Mouse (Mus musculus) heart, adult 2 months (tissue): ENCODE results near the gene Rims3. TPM values are rescaled to one million over a fixed set of nuclear protein-coding genes. Genes with fewer than 3 reads are reported as not detected.

Experiments
- DNase-seq, 2 experiments: peaks; one replicate each; pipeline ENCODE4 v3.0.0; 2021
- H3K27ac ChIP-seq: fragments of 200-600 bp; 2 replicates; pipeline ENCODE4 v1.8.1; 2022
- H3K27me3 ChIP-seq: fragments of 200-500 bp; 2 replicates; pipeline ENCODE4 v1.6.1; 2012; ENCODE audit warnings: mild to moderate bottlenecking, low read length, inconsistent platforms, mixed read lengths; ENCODE audit not compliant: control insufficient read depth, insufficient read depth
- H3K36me3 ChIP-seq: fragments of 200-500 bp; 2 replicates; pipeline ENCODE4 v1.6.1; 2012; ENCODE audit warnings: low read length, inconsistent platforms; ENCODE audit not compliant: control insufficient read depth, insufficient read depth
- H3K4me1 ChIP-seq: fragments of 200-500 bp; 2 replicates; pipeline ENCODE4 v1.6.1; 2011; ENCODE audit warnings: low read length; ENCODE audit not compliant: control insufficient read depth, insufficient read depth
- H3K4me3 ChIP-seq: fragments of 200-600 bp; 2 replicates; pipeline ENCODE4 v1.8.1; 2022
- H3K79me2 ChIP-seq: fragments of 200-500 bp; replicated peaks from 2 replicates; pipeline ENCODE4 v1.6.1; 2012; ENCODE audit warnings: mild to moderate bottlenecking, inconsistent platforms, low read length, moderate library complexity, mixed read lengths; ENCODE audit not compliant: control insufficient read depth, insufficient read depth
- H3K9ac ChIP-seq: fragments of 200-500 bp; 2 replicates; pipeline ENCODE4 v1.6.1; 2012; ENCODE audit warnings: low read depth, mild to moderate bottlenecking, control low read depth, inconsistent platforms, low read length, mixed read lengths
- CTCF ChIP-seq: fragments of 200-600 bp; IDR thresholded peaks from 2 replicates; pipeline ENCODE4 v1.8.1; 2022; ENCODE audit warnings: antibody characterized with exemption, mild to moderate bottlenecking, moderate library complexity
- EP300 ChIP-seq: fragments of 200-500 bp; IDR thresholded peaks from 2 replicates; pipeline ENCODE4 v1.6.1; 2011; ENCODE audit warnings: low read depth, low read length, control low read depth; ENCODE audit not compliant: insufficient read depth
- POLR2A ChIP-seq: fragments of 200-500 bp; IDR thresholded peaks from 2 replicates; pipeline ENCODE4 v1.6.1; 2011; ENCODE audit warnings: mild to moderate bottlenecking, low read depth, low read length, control low read depth; ENCODE audit not compliant: insufficient read depth
- WGBS: fragments of 180-500 bp; shearing (Covaris S2); methylation state at CpG from one replicate; pipeline ENCODE4 v1.1.7; 2018; 5-methylcytosine and 5-hydroxymethylcytosine counted together
- intact Hi-C: fragments of 180-260 bp; cut with DNase I; formaldehyde crosslinking; loops from one replicate; pipeline ENCODE4 v1.15.1; 2025
- long read RNA-seq: library from polyadenylated mRNA; stranded (forward); transcript quantifications from one replicate; pipeline ENCODE4 v2.0.0, GENCODE M21; 2021
- polyA plus RNA-seq: library from polyadenylated mRNA; depleted of rRNA; stranded (reverse); fragments of >200 nt; gene quantifications from 2 replicates; pipeline ENCODE4 v1.2.3, GENCODE M21; 2012; rRNA removed
- total RNA-seq, 2 experiments: library from RNA; stranded (reverse); gene quantifications; 2 replicates each; pipeline ENCODE4 v1.2.3; 2021

Rims3 gene
- total RNA-seq (under 1 TPM; 0.05 TPM), polyA plus RNA-seq (0.09 and 0.12 TPM in 2 replicates)
- long read RNA-seq = 0 reads

DNA sequence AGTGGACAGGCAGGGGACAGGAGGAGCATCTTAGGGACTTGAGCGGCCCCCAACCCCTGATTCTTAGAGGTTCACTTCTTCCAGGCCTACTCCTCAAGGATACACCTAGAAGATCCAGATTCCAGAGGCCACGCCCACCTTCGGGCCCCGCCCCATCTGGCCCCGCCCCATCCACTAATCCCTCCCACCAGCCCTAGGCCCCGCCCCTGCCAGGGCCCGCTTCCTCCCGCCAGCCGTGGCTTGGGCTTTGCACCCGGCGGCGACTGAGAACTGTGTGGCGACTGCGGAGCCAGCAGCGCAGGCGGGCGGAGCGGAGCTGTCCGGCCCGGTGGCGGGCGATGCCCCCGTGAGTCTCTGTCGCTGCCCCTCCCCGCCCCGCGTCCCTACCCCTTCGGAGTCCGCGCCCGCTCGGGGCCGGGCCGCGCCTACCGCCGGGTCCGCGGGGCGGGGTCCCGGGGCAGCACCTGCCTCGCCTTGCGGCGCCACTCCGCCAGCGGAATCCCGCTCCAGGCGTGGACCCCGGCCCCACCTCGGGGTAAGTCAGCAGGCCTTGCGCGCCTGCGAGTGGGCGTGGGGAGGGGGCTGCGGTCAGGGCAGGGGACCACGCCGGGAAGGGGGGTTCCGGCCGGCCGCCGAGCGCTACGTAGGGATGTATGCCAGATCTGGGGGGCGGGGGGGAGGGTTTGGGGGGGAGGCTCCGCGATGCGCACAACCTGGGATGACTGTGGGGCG is at the start of gene Rims3:
Gene Rims3, plus strand, starts transcription at position 229 of the 732 bp plus-strand sequence.
- Histone ChIP-seq H3K36me3 (no peaks in the 10 kb centered on the region), H3K27me3 (peaks cover 7% of the 10 kb centered on the region; the same call in 1 of the 2 replicates), H3K9ac (peak within 1 kb of the TSS; percentile 8; the same call in 1 of the 2 replicates), H3K4me3 (peak within 1 kb of the TSS; percentile 27), H3K79me2 (no peaks in the 10 kb centered on the region), H3K4me1 (no peaks in the 10 kb centered on the region), H3K27ac (no peak within 1 kb of the TSS)
- DNase-seq = peak; percentile 18 to 29
- intact Hi-C loops = no loop called here
- WGBS = 3% methylated on average over 60 of the region's 68 CpGs
- TF ChIP-seq POLR2A = no peak
- no peak for TF ChIP-seq EP300
- no peak for TF ChIP-seq CTCF

DNA sequence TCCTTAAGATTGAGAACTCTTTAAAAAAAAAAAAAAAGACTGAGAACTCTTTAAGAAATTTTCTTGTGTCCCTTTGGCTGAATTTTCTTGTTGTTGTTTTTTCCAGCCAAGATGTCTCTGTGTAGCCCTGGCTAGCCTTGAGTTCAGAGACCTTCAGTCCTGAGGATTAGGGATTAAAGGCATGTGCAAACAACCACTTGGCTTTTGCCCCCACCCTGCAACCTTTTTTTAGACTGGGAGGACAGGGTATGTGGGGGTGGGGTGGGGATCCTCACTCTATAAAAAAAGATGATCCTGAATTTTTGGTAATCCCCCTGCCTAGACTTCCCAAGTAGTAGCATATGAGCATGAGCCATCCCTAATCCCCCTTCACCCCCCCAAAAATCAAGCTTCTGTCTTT is 48.8 kb upstream of the Rims3 start:
- DNase-seq = no peak
- intact Hi-C loops = no loop called here
- no peak overlapping the region for H3K9ac ChIP-seq
- H3K27me3 ChIP-seq = no peaks in the 10 kb centered on the region
- no peak overlapping the region for H3K27ac ChIP-seq
- peaks cover 7% of the 10 kb centered on the region for H3K4me1 ChIP-seq
- peaks cover 48% of the 10 kb centered on the region for H3K36me3 ChIP-seq
- no peak overlapping the region for H3K4me3 ChIP-seq
- TF ChIP-seq POLR2A = no peak
- no peak for TF ChIP-seq EP300
- TF ChIP-seq CTCF = no peak
- peaks cover 2% of the 10 kb centered on the region for H3K79me2 ChIP-seq

DNA sequence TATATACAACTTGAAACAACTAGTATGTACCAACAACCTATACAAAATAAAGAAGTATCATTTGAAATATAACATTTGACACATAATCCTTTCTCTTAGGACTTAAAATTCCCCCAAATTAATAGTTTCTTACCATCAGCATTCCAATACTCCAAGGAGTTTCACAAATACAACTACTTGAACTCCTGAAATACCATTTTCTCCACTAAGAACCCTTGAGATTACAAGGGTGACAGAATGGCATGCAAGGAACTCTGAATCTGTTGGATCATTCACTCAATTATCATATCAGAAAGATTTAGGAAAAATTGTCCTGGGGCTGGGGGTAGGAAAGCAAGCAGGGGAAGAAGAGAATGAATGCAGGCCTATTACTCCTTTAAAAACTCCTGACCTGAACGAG is 40.9 kb upstream of the Rims3 start:
- peaks cover 10% of the 10 kb centered on the region for H3K79me2 ChIP-seq
- peaks cover 37% of the 10 kb centered on the region for H3K36me3 ChIP-seq
- DNase-seq = no peak
- peaks cover 22% of the 10 kb centered on the region for H3K4me1 ChIP-seq
- H3K27me3 ChIP-seq = no peaks in the 10 kb centered on the region
- 18% methylated on average over 1 of the region's 1 CpGs for WGBS
- peak overlapping the region; percentile 58 for H3K4me3 ChIP-seq
- peak overlapping the region; percentile 91 for H3K27ac ChIP-seq
- TF ChIP-seq CTCF (no peak), POLR2A (no peak), EP300 (no peak)
- peak overlapping the region; percentile 95 for H3K9ac ChIP-seq
- intact Hi-C loops = no loop called here

DNA sequence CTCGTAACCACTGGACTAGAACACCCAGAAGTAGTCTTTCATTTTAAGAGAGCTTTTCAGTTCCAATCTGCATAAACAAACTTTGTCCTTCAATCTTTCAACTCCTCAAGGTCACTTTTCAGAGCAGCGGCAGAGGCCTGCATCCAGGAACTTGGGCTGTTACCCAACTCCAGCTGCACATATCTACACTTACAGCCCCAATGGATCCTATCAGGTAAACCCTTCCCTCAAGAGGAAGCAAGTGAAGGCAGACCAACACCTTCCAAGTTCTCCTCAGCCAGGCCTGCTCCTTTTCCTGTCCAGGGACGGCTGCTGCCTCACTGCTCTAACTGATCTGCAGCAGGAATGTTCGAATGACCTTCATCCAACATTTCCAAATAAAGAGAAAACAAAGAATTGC is 40.4 kb upstream of the Rims3 start:
- peak; percentile 33 to 44 for DNase-seq
- Histone ChIP-seq H3K4me3 (peak overlapping the region; percentile 58), H3K9ac (peak overlapping the region; percentile 95), H3K36me3 (peaks cover 36% of the 10 kb centered on the region), H3K79me2 (peaks cover 12% of the 10 kb centered on the region), H3K27ac (peak overlapping the region; percentile 91), H3K4me1 (peaks cover 21% of the 10 kb centered on the region), H3K27me3 (no peaks in the 10 kb centered on the region)
- 12% methylated on average over 4 of the region's 4 CpGs for WGBS
- TF ChIP-seq CTCF (no peak), POLR2A (0 out of 2 replicates have a peak, but pooled peaks have one; percentile 27), EP300 (0 out of 2 replicates have a peak, but pooled peaks have one; percentile 13)
- intact Hi-C loops = no loop called here

DNA sequence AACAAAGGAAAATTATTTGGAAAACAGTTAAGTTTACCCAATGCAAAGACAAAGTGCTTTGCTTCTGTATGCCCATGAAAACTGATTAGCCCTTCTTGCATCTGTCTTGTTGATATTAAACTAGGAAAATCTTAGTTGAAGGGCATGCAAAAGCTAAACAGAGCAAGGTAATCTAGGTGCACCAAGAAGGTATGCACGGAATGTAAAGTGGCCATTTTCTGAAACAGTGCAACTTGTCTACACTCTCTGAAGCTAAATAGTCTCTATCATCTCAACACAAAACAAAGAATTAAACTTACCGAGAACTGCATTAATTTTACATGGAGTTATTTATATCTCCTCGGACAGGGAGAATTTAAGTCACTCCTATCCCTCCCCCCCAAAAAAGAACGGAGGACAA is 39.5 kb upstream of the Rims3 start:
- no peak for TF ChIP-seq POLR2A
- TF ChIP-seq CTCF = no peak
- no peak for TF ChIP-seq EP300
- Histone ChIP-seq H3K36me3 (peaks cover 29% of the 10 kb centered on the region), H3K27me3 (no peaks in the 10 kb centered on the region), H3K4me1 (peaks cover 18% of the 10 kb centered on the region), H3K27ac (peak overlapping the region; percentile 91), H3K79me2 (peaks cover 13% of the 10 kb centered on the region), H3K9ac (peak overlapping the region; percentile 76), H3K4me3 (peak overlapping the region; percentile 58)
- DNase-seq = no peak
- intact Hi-C loops = no loop called here
- 9% methylated on average over 4 of the region's 4 CpGs for WGBS
